Mouse (Mus musculus): ENCODE data around the gene Spred1. TPM values are rescaled to one million over a fixed set of nuclear protein-coding genes. Genes with fewer than 3 reads are reported as not detected.

Gene Spred1
- polyA plus RNA-seq, 1 experiment from 2014 or later, result 9.8 TPM

- Histone ChIP-seq H3K4me2 (no peak overlapping the region), H3K9ac (ENCODE audit: low read depth, low read length) (no peak overlapping the region), H3K4me3 (ENCODE audit: low read depth, low read length) (no peak overlapping the region), H3K36me3 (ENCODE audit: control insufficient read depth, insufficient read depth, low read length) (no peaks in the 10 kb centered on the region), H3K4me1 (ENCODE audit: control insufficient read depth, insufficient read depth, low read length) (peaks cover 13% of the 10 kb centered on the region; the same call in 1 of the 2 replicates), H3K9me3 (replicated peaks; ENCODE audit: control insufficient read depth, low read length) (no peaks in the 10 kb centered on the region), H3K27me3 (ENCODE audit: control insufficient read depth, insufficient read depth, low read length) (no peaks in the 10 kb centered on the region), H3K27ac (ENCODE audit: low read depth, low read length) (no peak overlapping the region)
- WGBS (ENCODE audit: insufficient replicate concordance), result 77% methylated on average over 6 of the region's 6 CpGs
- no peak for ATAC-seq (replicated peaks; ENCODE audit: insufficient number of reproducible peaks, low FRiP score, low TSS enrichment)
Measured at GRCm38 (mm10) chr2:117110355-117110866, 10.8 kb upstream of the Spred1 start.

- no peak overlapping the region for H3K4me3 ChIP-seq (ENCODE audit: low read depth, low read length)
- no peaks in the 10 kb centered on the region for H3K27me3 ChIP-seq (ENCODE audit: control insufficient read depth, insufficient read depth, low read length)
- no peak overlapping the region for H3K9ac ChIP-seq (ENCODE audit: low read depth, low read length)
- no peaks in the 10 kb centered on the region for H3K9me3 ChIP-seq (replicated peaks; ENCODE audit: control insufficient read depth, low read length)
- H3K27ac ChIP-seq (ENCODE audit: low read depth, low read length), result no peak overlapping the region
- no peak for ATAC-seq (replicated peaks; ENCODE audit: insufficient number of reproducible peaks, low FRiP score, low TSS enrichment)
- no peaks in the 10 kb centered on the region for H3K36me3 ChIP-seq (ENCODE audit: control insufficient read depth, insufficient read depth, low read length)
- 78% methylated on average over 2 of the region's 2 CpGs for WGBS (ENCODE audit: insufficient replicate concordance)
- H3K4me1 ChIP-seq (ENCODE audit: control insufficient read depth, insufficient read depth, low read length), result peaks cover 11% of the 10 kb centered on the region; the same call in 1 of the 2 replicates
- H3K4me2 ChIP-seq, result no peak overlapping the region
Measured at GRCm38 (mm10) chr2:117113262-117113661, 7.9 kb upstream of the Spred1 start.

DNA sequence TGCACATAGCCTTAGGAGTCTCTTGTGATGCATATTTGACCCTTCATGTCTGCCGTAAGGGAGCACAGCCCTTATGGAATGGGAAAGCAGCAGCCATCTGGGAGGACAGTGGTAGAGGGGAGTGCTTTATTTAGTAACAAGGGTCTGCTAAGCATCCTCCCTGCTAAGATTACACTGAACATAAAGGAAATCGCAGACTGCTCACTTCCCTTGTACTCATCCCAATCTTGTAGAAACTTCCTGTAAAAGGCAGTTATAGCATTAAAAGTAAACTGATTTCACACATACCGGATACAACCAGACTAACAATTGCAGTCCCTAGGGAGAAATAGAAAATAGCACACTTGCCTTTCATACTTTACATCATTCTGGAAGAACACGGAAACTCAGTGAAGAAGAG, 7.4 kb upstream of the Spred1 start:
- Histone ChIP-seq H3K36me3 (ENCODE audit: control insufficient read depth, insufficient read depth, low read length) (no peaks in the 10 kb centered on the region), H3K9me3 (replicated peaks; ENCODE audit: control insufficient read depth, low read length) (no peaks in the 10 kb centered on the region), H3K4me1 (ENCODE audit: control insufficient read depth, insufficient read depth, low read length) (peaks cover 11% of the 10 kb centered on the region; the same call in 1 of the 2 replicates), H3K27ac (ENCODE audit: low read depth, low read length) (no peak overlapping the region), H3K9ac (ENCODE audit: low read depth, low read length) (no peak overlapping the region), H3K4me2 (no peak overlapping the region), H3K4me3 (ENCODE audit: low read depth, low read length) (no peak overlapping the region), H3K27me3 (ENCODE audit: control insufficient read depth, insufficient read depth, low read length) (no peaks in the 10 kb centered on the region)
- WGBS (ENCODE audit: insufficient replicate concordance), result 37% methylated on average over 4 of the region's 4 CpGs
- ATAC-seq (replicated peaks; ENCODE audit: insufficient number of reproducible peaks, low FRiP score, low TSS enrichment), result no peak; the same call in 1 of the 2 replicates

GRCm38 (mm10) chr2:117118516-117118915, 2.7 kb upstream of the Spred1 start:
- WGBS (ENCODE audit: insufficient replicate concordance), result 68% methylated on average over 2 of the region's 2 CpGs
- H3K9ac ChIP-seq (ENCODE audit: low read depth, low read length), result no peak overlapping the region
- H3K36me3 ChIP-seq (ENCODE audit: control insufficient read depth, insufficient read depth, low read length), result no peaks in the 10 kb centered on the region
- H3K27me3 ChIP-seq (ENCODE audit: control insufficient read depth, insufficient read depth, low read length), result no peaks in the 10 kb centered on the region
- H3K9me3 ChIP-seq (replicated peaks; ENCODE audit: control insufficient read depth, low read length), result no peaks in the 10 kb centered on the region
- ATAC-seq (replicated peaks; ENCODE audit: insufficient number of reproducible peaks, low FRiP score, low TSS enrichment), result no peak
- H3K4me2 ChIP-seq, result no peak overlapping the region
- H3K4me1 ChIP-seq (ENCODE audit: control insufficient read depth, insufficient read depth, low read length), result peaks cover 17% of the 10 kb centered on the region
- H3K4me3 ChIP-seq (ENCODE audit: low read depth, low read length), result no peak overlapping the region
- H3K27ac ChIP-seq (ENCODE audit: low read depth, low read length), result no peak overlapping the region

GRCm38 (mm10) chr2:117119291-117120245, 1.6 kb upstream of the Spred1 start:
- Histone ChIP-seq H3K4me3 (ENCODE audit: low read depth, low read length) (peak overlapping the region; percentile 88), H3K36me3 (ENCODE audit: control insufficient read depth, insufficient read depth, low read length) (no peaks in the 10 kb centered on the region), H3K9me3 (replicated peaks; ENCODE audit: control insufficient read depth, low read length) (no peaks in the 10 kb centered on the region), H3K27ac (ENCODE audit: low read depth, low read length) (peak overlapping the region; percentile 99), H3K4me2 (peak overlapping the region; percentile 75), H3K4me1 (ENCODE audit: control insufficient read depth, insufficient read depth, low read length) (peaks cover 9% of the 10 kb centered on the region), H3K9ac (ENCODE audit: low read depth, low read length) (peak overlapping the region; percentile 96), H3K27me3 (ENCODE audit: control insufficient read depth, insufficient read depth, low read length) (no peaks in the 10 kb centered on the region)
- no peak for ATAC-seq (replicated peaks; ENCODE audit: insufficient number of reproducible peaks, low FRiP score, low TSS enrichment)
- 5% methylated on average over 30 of the region's 30 CpGs for WGBS (ENCODE audit: insufficient replicate concordance)

GRCm38 (mm10) chr2:117120246-117121211, 645 bp upstream of the Spred1 start:
- Histone ChIP-seq H3K27me3 (ENCODE audit: control insufficient read depth, insufficient read depth, low read length) (no peaks in the 10 kb centered on the region), H3K4me2 (peak overlapping the region; percentile 75), H3K4me1 (ENCODE audit: control insufficient read depth, insufficient read depth, low read length) (peaks cover 9% of the 10 kb centered on the region), H3K27ac (ENCODE audit: low read depth, low read length) (peak overlapping the region; percentile 99), H3K36me3 (ENCODE audit: control insufficient read depth, insufficient read depth, low read length) (no peaks in the 10 kb centered on the region), H3K4me3 (ENCODE audit: low read depth, low read length) (peak overlapping the region; percentile 88), H3K9ac (ENCODE audit: low read depth, low read length) (peak overlapping the region; percentile 96), H3K9me3 (replicated peaks; ENCODE audit: control insufficient read depth, low read length) (no peaks in the 10 kb centered on the region)
- WGBS (ENCODE audit: insufficient replicate concordance), result under 1% methylated on average over 94 of the region's 101 CpGs
- ATAC-seq (replicated peaks; ENCODE audit: insufficient number of reproducible peaks, low FRiP score, low TSS enrichment), result peak; percentile 68

DNA sequence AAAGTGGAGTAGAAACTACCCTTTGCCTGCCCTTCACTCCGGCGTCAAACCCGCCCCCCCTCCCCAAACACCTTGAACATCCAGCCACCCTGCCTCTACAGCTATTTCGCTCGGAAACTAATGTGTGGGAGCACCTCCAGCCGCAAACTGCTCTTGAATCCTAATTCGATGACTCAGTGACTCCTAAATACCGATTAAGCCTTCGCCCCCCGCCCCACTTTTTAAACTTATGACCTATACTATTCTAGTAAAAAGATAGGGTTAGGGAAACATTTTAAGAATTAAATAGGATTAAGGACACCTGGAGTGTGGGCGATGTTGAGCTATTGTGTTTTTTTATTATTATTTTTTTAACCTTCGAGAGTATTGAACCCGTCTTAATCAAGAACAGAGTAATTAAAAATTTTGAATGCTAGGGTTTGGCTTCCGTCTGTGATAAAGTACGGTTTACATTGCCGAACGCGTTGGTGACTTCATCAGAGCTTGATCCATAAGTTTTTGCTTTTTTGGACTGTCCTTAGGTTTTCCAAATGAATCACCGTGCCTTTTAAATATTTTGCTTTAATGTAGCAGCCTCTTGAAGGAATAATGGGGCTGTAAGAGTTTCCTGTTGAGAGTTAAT, 921 bp downstream of the Spred1 start:
- Histone ChIP-seq H3K9ac (ENCODE audit: low read depth, low read length) (peak overlapping the region; percentile 96), H3K4me3 (ENCODE audit: low read depth, low read length) (peak overlapping the region; percentile 88), H3K4me1 (ENCODE audit: control insufficient read depth, insufficient read depth, low read length) (peaks cover 9% of the 10 kb centered on the region), H3K9me3 (replicated peaks; ENCODE audit: control insufficient read depth, low read length) (no peaks in the 10 kb centered on the region), H3K27me3 (ENCODE audit: control insufficient read depth, insufficient read depth, low read length) (no peaks in the 10 kb centered on the region), H3K4me2 (peak overlapping the region; percentile 75), H3K36me3 (ENCODE audit: control insufficient read depth, insufficient read depth, low read length) (no peaks in the 10 kb centered on the region), H3K27ac (ENCODE audit: low read depth, low read length) (peak overlapping the region; percentile 99)
- WGBS (ENCODE audit: insufficient replicate concordance), result under 1% methylated on average over 19 of the region's 19 CpGs
- ATAC-seq (replicated peaks; ENCODE audit: insufficient number of reproducible peaks, low FRiP score, low TSS enrichment), result no peak
